Mouse (Mus musculus) liver, embryonic 11.5 days (tissue): Measurements from ENCODE around the gene Gpa33. TPM values are rescaled to one million over a fixed set of nuclear protein-coding genes. Genes with fewer than 3 reads are reported as not detected.

Experiments used
- ATAC-seq: fragments of 200-750 bp; cut with Nextera tagmentation; replicated peaks from 2 replicates; pipeline ENCODE4 v1.8.0; 2017; ENCODE audit warnings: moderate number of reproducible peaks, mild to moderate bottlenecking, moderate TSS enrichment, moderate library complexity; ENCODE audit not compliant: low FRiP score
- DNase-seq: peaks from one replicate; pipeline ENCODE4 v3.0.0-alpha.2; 2017; ENCODE audit warnings: low spot score
- H3K27ac ChIP-seq: fragments of 300-500 bp; sonication (generic); 2 replicates; pipeline ENCODE4 v1.5.1; 2014; ENCODE audit warnings: mild to moderate bottlenecking, low read depth, low read length, control low read depth
- H3K27me3 ChIP-seq: fragments of 300-500 bp; sonication (generic); replicated peaks from 2 replicates; pipeline ENCODE4 v1.6.1; 2014; ENCODE audit warnings: low read length, mixed read lengths; ENCODE audit not compliant: control insufficient read depth, insufficient read depth
- H3K36me3 ChIP-seq: fragments of 300-500 bp; sonication (generic); 2 replicates; pipeline ENCODE4 v1.6.1; 2014; ENCODE audit warnings: mild to moderate bottlenecking, low read length, moderate library complexity, mixed read lengths; ENCODE audit not compliant: control insufficient read depth, insufficient read depth
- H3K4me1 ChIP-seq: fragments of 300-500 bp; sonication (generic); replicated peaks from 2 replicates; pipeline ENCODE4 v1.6.1; 2014; ENCODE audit warnings: low read length, mixed read lengths; ENCODE audit not compliant: control insufficient read depth, insufficient read depth
- H3K4me2 ChIP-seq: fragments of 300-500 bp; sonication (generic); 2 replicates; pipeline ENCODE4 v1.6.1; 2014; ENCODE audit warnings: mild to moderate bottlenecking, control low read depth, moderate library complexity
- H3K4me3 ChIP-seq: fragments of 300-500 bp; sonication (generic); 2 replicates; pipeline ENCODE4 v1.5.1; 2014; ENCODE audit warnings: low read depth, low read length, control low read depth
- H3K9ac ChIP-seq: fragments of 300-500 bp; sonication (generic); 2 replicates; pipeline ENCODE4 v1.6.1; 2014; ENCODE audit warnings: low read depth, low read length, control low read depth
- H3K9me3 ChIP-seq: fragments of 300-500 bp; sonication (generic); 2 replicates; pipeline ENCODE4 v1.6.1; 2016; ENCODE audit warnings: low read length, inconsistent platforms, mixed read lengths; ENCODE audit not compliant: control insufficient read depth
- WGBS: fragments of 180-500 bp; shearing (Covaris S2); extraction: QIAGEN DNeasy Blood & Tissue Kit; methylation state at CpG from one replicate; pipeline ENCODE4 v1.1.7; 2014; 5-methylcytosine and 5-hydroxymethylcytosine counted together
- polyA plus RNA-seq: library from polyadenylated mRNA; unstranded; fragments of >200 nt; fragmentation: Nextera tagmentation; extraction: Ambion mirVana; gene quantifications from 2 replicates; pipeline ENCODE4 v1.2.1, GENCODE M21; 2014

The Gpa33 gene
- polyA plus RNA-seq, 1 experiment from 2014 or later = not detected

DNA sequence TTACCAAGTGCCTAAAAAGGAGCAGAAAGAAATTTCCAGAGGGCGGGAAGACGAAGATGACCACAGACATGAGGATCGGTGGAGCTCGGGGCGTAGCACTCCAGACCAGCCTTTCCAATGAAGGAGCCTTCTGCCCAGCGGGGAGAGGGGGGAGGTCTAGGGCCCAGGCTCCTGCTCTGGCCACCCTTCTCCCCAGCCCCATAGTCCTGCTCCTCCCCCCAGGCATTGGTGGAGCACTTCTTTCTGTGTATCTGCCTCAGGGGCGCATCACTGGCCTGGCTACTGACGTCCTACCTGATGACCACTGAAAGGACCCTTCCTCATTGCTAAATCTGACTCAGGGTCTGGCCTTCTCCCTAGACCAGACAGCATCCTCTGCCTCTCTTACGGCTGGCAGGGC is 35.1 kb downstream of the Gpa33 start:
- Histone ChIP-seq H3K9me3 (no peaks in the 10 kb centered on the region), H3K4me2 (no peak overlapping the region), H3K27ac (no peak overlapping the region), H3K27me3 (peaks cover under 1% of the 10 kb centered on the region), H3K4me1 (no peaks in the 10 kb centered on the region), H3K4me3 (no peak overlapping the region), H3K36me3 (no peaks in the 10 kb centered on the region), H3K9ac (no peak overlapping the region)
- no peak for DNase-seq
- WGBS = 84% methylated on average over 9 of the region's 9 CpGs
- ATAC-seq = no peak

DNA sequence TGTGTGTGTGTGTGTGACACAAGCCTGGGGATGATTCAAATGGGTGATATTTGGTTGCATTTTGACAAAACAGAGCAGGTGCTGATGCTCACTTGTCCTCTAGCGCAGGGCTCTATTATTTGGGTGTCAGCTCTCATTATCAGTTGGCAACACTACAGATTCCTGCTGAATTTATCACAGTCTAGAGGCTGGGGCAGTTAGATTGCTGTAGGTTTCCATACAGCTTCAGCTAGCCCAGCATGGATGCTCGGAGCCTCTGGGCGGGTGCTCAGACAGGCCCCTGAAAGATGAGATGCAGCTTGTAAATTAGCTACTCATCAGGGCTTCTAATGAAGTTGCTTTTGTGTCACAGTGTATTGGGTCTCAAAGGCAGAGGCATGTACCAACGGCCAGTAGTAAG is 37.4 kb downstream of the Gpa33 start:
- H3K4me2 ChIP-seq = no peak overlapping the region
- WGBS = 76% methylated on average over 4 of the region's 4 CpGs
- no peak overlapping the region for H3K27ac ChIP-seq
- H3K9ac ChIP-seq = no peak overlapping the region
- ATAC-seq (no peak), DNase-seq (no peak)
- no peaks in the 10 kb centered on the region for H3K9me3 ChIP-seq
- no peaks in the 10 kb centered on the region for H3K36me3 ChIP-seq
- no peak overlapping the region for H3K4me3 ChIP-seq
- H3K27me3 ChIP-seq = no peaks in the 10 kb centered on the region
- no peaks in the 10 kb centered on the region for H3K4me1 ChIP-seq

DNA sequence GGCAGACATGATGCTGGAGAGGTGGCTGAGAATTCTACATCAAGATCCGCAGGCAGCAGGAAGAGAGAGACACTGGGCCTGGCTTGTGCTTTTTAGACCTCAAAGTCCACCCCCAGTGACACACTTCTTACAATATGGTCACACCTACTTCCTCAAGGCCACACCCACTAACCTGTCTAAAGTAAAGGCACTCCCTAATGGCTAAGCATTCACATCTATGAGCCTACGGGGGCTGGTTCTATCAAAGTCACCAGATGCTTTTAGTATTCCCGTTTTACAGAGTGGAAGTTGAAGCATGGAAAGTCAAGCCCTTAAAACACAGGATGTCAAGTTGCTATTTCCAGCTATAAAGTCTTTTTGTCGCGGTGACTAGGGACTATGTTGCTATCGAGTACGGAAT is 38.0 kb downstream of the Gpa33 start:
- DNase-seq (no peak), ATAC-seq (no peak)
- Histone ChIP-seq H3K27ac (no peak overlapping the region), H3K36me3 (no peaks in the 10 kb centered on the region), H3K9ac (no peak overlapping the region), H3K4me3 (no peak overlapping the region), H3K27me3 (no peaks in the 10 kb centered on the region), H3K4me2 (no peak overlapping the region), H3K9me3 (no peaks in the 10 kb centered on the region), H3K4me1 (no peaks in the 10 kb centered on the region)
- WGBS = 84% methylated on average over 7 of the region's 7 CpGs

DNA sequence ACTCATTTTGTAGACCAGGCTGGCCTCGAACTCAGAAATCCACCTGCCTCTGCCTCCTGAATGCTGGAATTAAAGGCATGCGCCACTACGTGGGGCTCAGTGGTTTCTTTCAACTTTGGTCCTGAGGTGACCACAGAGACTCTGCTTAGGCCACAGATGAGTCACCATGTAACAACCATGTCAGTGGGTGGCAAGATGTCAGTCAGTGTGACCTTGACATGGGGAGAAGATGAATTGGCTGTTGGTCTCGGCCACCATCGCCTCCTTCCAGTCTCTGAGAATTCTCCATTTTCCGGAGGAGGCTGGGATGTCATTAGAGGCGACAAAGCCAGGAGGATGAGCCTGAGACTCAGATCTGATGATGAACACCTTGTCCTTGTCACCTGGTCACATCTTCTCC is 39.7 kb downstream of the Gpa33 start:
- WGBS = 80% methylated on average over 7 of the region's 7 CpGs
- ATAC-seq = no peak
- Histone ChIP-seq H3K27me3 (no peaks in the 10 kb centered on the region), H3K4me2 (no peak overlapping the region), H3K9ac (no peak overlapping the region), H3K4me1 (no peaks in the 10 kb centered on the region), H3K9me3 (no peaks in the 10 kb centered on the region; the same call in 1 of the 2 replicates), H3K4me3 (no peak overlapping the region), H3K27ac (no peak overlapping the region), H3K36me3 (no peaks in the 10 kb centered on the region)
- no peak for DNase-seq

DNA sequence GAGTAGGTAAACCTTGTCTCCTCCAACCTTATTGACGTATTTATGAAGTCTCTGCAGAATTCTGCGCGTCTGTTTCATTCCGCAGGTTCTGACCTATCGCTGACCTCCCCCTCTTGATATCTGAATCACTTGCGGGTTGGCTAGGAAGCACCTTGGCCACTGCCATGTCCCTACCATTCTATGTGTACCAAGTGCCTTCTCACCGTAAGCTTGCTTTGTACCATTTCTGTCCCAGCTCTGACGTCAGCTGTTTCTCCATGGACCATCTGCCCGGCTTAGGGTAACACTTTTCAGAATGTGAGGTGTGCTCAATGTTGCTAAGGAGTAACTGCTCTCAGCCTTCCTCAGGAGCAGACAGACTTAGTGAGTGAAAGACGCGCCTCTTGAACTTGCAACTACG is 40.8 kb downstream of the Gpa33 start:
- no peak overlapping the region for H3K4me2 ChIP-seq
- no peak overlapping the region for H3K4me3 ChIP-seq
- H3K9me3 ChIP-seq = no peaks in the 10 kb centered on the region; the same call in 1 of the 2 replicates
- no peaks in the 10 kb centered on the region for H3K36me3 ChIP-seq
- DNase-seq (no peak), ATAC-seq (no peak)
- no peaks in the 10 kb centered on the region for H3K4me1 ChIP-seq
- 89% methylated on average over 12 of the region's 12 CpGs for WGBS
- no peak overlapping the region for H3K27ac ChIP-seq
- no peaks in the 10 kb centered on the region for H3K27me3 ChIP-seq
- no peak overlapping the region for H3K9ac ChIP-seq

DNA sequence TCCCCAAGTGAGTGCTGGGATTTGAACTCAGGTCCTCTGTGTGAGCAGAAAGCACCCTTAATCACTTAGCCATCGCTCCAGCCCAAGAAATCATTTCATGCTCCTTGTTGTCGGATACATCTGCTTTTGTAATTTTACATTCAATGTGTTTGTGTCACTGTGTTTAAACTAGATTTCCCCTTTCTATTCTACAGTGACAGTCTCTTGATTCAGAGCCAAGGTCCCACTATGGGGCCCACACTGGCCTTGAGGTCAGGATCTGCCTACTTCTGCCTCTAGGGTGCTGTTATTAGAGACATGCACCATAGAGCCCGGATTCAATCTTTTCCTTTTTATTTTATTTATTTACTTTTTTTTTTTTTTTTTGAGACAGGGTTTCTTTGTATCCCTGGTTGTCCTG is 43.0 kb downstream of the Gpa33 start:
- Histone ChIP-seq H3K9ac (no peak overlapping the region), H3K9me3 (no peaks in the 10 kb centered on the region; the same call in 1 of the 2 replicates), H3K4me3 (no peak overlapping the region), H3K36me3 (no peaks in the 10 kb centered on the region), H3K4me2 (no peak overlapping the region), H3K27me3 (no peaks in the 10 kb centered on the region), H3K27ac (no peak overlapping the region), H3K4me1 (no peaks in the 10 kb centered on the region)
- DNase-seq (no peak), ATAC-seq (no peak)
- 76% methylated on average over 3 of the region's 3 CpGs for WGBS

DNA sequence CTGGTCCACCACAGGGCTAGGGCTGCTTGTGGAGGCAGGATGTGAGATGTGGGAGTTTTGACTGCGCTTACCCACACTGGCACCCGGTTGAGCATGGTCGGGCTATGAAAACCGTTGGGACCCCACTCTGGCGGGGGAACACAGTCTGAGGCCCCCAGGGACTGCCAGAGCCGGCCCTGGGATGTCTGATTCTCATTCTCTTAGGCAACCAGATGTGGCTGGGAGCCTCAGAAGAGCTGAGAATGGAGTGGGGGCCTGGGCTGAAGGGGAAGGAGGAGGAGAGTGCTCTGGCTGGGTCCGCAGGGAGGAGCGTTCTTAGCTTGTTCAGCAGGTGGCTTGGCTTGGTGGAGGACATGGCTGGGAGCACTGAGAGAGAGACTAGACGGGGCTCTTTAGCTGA is 43.6 kb downstream of the Gpa33 start:
- DNase-seq = no peak

DNA sequence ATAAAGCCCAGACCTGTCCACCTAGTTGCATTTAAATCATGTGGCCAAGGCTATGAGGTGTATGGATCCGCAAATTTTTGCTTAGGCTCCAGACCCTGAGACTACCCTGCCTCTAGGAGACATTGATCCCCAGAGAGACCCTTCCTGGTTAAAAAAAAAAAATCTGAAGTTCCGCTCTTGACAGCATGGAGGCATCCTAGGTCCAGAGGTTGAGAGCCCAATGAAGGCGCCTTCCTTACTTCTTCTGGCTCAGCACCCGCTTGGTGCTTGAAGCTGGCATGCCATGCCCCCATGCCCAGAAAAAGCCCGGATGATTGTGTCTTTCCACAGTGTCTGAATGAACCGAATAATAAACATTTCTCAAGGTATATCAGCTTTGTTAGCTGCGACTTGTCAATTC is 51.5 kb downstream of the Gpa33 start:
- DNase-seq (no peak), ATAC-seq (no peak)
- Histone ChIP-seq H3K4me2 (no peak overlapping the region), H3K27ac (no peak overlapping the region), H3K9me3 (no peaks in the 10 kb centered on the region), H3K4me3 (no peak overlapping the region), H3K4me1 (no peaks in the 10 kb centered on the region), H3K9ac (no peak overlapping the region), H3K36me3 (no peaks in the 10 kb centered on the region), H3K27me3 (no peaks in the 10 kb centered on the region)
- WGBS = 80% methylated on average over 7 of the region's 7 CpGs

More for the DNA sequence above, 43.6 kb downstream of the Gpa33 start:
- Histone ChIP-seq H3K27ac (no peak overlapping the region), H3K9ac (no peak overlapping the region), H3K36me3 (no peaks in the 10 kb centered on the region), H3K4me1 (no peaks in the 10 kb centered on the region), H3K9me3 (no peaks in the 10 kb centered on the region; the same call in 1 of the 2 replicates), H3K4me2 (no peak overlapping the region), H3K27me3 (no peaks in the 10 kb centered on the region), H3K4me3 (no peak overlapping the region)
- 73% methylated on average over 9 of the region's 9 CpGs for WGBS
- ATAC-seq = no peak

DNA sequence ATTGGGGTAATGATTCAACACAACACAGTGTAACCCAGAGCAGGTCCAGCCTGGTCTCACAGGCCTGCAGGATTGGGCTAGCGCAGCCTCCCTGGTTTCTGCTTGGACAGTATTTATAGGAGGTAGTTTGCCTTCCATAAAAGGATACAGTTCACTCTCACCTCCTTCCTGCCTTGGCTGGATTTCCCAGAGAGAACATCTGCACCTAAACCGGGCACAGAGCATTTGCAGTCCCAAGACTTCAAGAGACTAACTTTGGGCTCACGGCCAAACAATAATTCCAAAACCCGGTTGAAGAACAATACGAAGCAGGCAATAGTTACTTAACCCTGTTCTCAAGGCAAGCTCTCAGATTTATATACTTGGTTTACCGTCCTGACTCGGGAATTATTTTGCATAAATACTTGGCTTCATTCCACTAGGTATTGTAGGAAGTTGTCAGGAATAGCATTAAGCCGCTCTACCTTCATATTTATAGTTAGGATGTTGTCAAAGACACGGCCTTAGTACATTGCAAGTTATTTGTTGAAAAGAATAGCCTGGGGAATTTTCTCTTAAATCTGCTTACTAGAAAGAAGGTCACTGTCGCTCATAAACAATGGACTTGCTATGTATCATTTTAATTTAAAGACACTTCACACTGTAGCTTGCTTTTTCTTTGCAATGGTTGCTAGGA is 53.1 kb downstream of the Gpa33 start:
- ATAC-seq (no peak), DNase-seq (no peak)
- Histone ChIP-seq H3K27me3 (no peaks in the 10 kb centered on the region), H3K27ac (no peak overlapping the region), H3K9ac (no peak overlapping the region), H3K4me3 (no peak overlapping the region), H3K36me3 (no peaks in the 10 kb centered on the region), H3K9me3 (no peaks in the 10 kb centered on the region), H3K4me2 (no peak overlapping the region), H3K4me1 (no peaks in the 10 kb centered on the region)
- WGBS = 86% methylated on average over 10 of the region's 10 CpGs
